Mouse (Mus musculus): ENCODE measurements around the gene Noct.

DNA sequence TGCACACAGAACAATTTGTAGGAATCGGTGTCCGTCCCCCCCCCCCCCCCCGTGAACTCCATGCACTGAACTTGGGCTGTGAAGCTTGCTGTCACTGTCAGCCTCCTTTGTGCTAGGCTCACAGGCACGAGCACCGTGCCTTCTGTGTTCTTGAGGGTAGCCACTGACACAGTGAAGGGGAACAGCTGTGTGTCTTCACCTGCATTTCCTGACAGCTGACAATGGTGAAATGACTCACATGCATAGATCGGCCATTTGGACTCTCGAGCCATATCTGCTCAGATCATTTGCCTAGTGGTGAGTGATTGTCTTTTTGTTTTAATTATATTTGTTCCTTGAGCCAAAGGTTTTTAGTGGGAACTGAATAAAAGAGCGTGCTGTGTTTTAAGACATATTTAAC lies 38.7 kb downstream of the Noct start:
- TF ChIP-seq POLR2A (IDR thresholded peaks at IDR 0.05; ENCODE audit: low read depth, low read length), result no peak
- no peak for TF ChIP-seq CTCF (IDR thresholded peaks at IDR 0.05; ENCODE audit: extremely low read depth, insufficient read depth, insufficient read length, insufficient replicate concordance)
